Mouse (Mus musculus) midbrain, embryonic 14.5 days (tissue): Measurements from ENCODE around the gene Cyp20a1. TPM values are rescaled to one million over a fixed set of nuclear protein-coding genes. Genes with fewer than 3 reads are reported as not detected.

Source experiments
- ATAC-seq: fragments of 200-750 bp; cut with Nextera tagmentation; 2 replicates; pipeline ENCODE4 v1.8.0; 2017; ENCODE audit warnings: moderate number of reproducible peaks, moderate library complexity; ENCODE audit not compliant: low FRiP score, low TSS enrichment
- DNase-seq: peaks from one replicate; pipeline ENCODE4 v3.0.0-alpha.2; 2015
- H3K27ac ChIP-seq: fragments of 300-500 bp; sonication (generic); replicated peaks from 2 replicates; pipeline ENCODE4 v1.5.1; 2014; ENCODE audit warnings: mild to moderate bottlenecking, low read depth, low read length, moderate library complexity
- H3K27me3 ChIP-seq: fragments of 300-500 bp; sonication (generic); 2 replicates; pipeline ENCODE4 v1.6.1; 2014; ENCODE audit warnings: low read length, control low read depth, mixed read lengths; ENCODE audit not compliant: control insufficient read depth, insufficient read depth
- H3K36me3 ChIP-seq: fragments of 300-500 bp; sonication (generic); 2 replicates; pipeline ENCODE4 v1.6.1; 2014; ENCODE audit warnings: low read length, control low read depth; ENCODE audit not compliant: control insufficient read depth, insufficient read depth
- H3K4me1 ChIP-seq: fragments of 300-500 bp; sonication (generic); 2 replicates; pipeline ENCODE4 v1.6.1; 2014; ENCODE audit warnings: mild to moderate bottlenecking, antibody characterized with exemption, low read length, control low read depth; ENCODE audit not compliant: control insufficient read depth, insufficient read depth
- H3K4me2 ChIP-seq: fragments of 300-500 bp; sonication (generic); 2 replicates; pipeline ENCODE4 v1.6.1; 2014; ENCODE audit warnings: mild to moderate bottlenecking, low read length, moderate library complexity
- H3K4me3 ChIP-seq: fragments of 300-500 bp; sonication (generic); replicated peaks from 2 replicates; pipeline ENCODE4 v1.5.1; 2014; ENCODE audit warnings: low read depth, low read length
- H3K9ac ChIP-seq: fragments of 300-500 bp; sonication (generic); replicated peaks from 2 replicates; pipeline ENCODE4 v1.6.1; 2014; ENCODE audit warnings: mild to moderate bottlenecking, low read length, moderate library complexity
- H3K9me3 ChIP-seq: fragments of 300-500 bp; sonication (generic); 2 replicates; pipeline ENCODE4 v1.6.1; 2016; ENCODE audit warnings: low read length, control low read depth, mixed read lengths; ENCODE audit not compliant: control insufficient read depth
- WGBS: fragments of 180-500 bp; shearing (Covaris S2); extraction: QIAGEN DNeasy Blood & Tissue Kit; methylation state at CpG from one replicate; pipeline ENCODE4 v1.1.7; 2014; 5-methylcytosine and 5-hydroxymethylcytosine counted together
- polyA plus RNA-seq: library from polyadenylated mRNA; unstranded; fragments of >200 nt; fragmentation: Nextera tagmentation; extraction: Ambion mirVana; gene quantifications from 2 replicates; pipeline ENCODE4 v1.2.1, GENCODE M21; 2014

Cyp20a1 gene
- 5.0 and 6.7 TPM in 2 replicates for polyA plus RNA-seq

DNA sequence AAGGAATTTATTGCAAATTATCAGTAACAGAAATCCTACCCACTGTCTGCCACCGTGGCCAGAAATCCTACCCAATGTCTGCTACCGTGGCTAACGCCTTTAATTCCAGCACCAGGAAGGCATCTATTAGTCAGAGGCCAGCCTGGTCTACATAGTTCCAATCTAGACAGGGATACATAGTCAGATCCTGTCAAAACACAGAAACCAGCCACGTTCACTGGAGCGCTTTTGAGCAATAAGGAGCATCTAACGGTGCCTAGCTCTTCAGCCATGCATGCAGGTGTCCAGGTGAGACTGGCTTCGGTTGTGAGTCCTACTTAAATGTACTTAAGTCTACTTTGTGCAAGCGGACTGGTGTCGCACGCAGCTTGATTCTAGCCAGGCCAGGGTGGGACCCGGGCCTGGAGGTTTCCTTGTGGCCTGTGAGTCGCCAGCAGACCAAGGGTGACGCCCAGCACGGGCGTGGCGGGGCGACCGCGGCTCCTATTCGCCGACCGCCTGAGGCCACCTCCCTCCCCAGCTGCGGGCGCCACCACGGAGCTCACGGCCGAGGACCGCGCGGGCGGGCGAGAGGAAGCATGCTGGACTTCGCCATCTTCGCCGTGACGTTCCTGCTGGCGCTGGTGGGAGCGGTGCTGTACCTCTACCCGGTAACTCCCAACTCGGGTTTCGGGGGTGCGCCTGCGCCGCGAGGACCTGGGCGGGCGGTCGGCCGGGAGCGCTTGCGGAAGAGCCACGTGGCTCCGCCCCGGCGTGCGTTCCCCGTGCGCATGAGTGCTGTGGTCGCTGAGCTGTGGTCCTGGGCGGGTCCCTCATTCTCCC lies at the start of gene Cyp20a1:
Cyp20a1 (plus strand) TSS at position 516 of the 822 bp plus-strand sequence.
- Histone ChIP-seq H3K9me3 (no peaks in the 10 kb centered on the region), H3K27me3 (no peaks in the 10 kb centered on the region), H3K27ac (peak within 1 kb of the TSS; percentile 88), H3K9ac (peak within 1 kb of the TSS; percentile 72), H3K4me3 (peak within 1 kb of the TSS; percentile 66), H3K4me2 (peak within 1 kb of the TSS; percentile 74), H3K36me3 (0 out of 2 replicates have a peak, but pooled peaks cover 3% of the 10 kb centered on the region), H3K4me1 (peaks cover 8% of the 10 kb centered on the region; the same call in 1 of the 2 replicates)
- 2% methylated on average over 60 of the region's 60 CpGs for WGBS
- ATAC-seq, result peak; percentile 97
- DNase-seq, result peak; percentile 93

DNA sequence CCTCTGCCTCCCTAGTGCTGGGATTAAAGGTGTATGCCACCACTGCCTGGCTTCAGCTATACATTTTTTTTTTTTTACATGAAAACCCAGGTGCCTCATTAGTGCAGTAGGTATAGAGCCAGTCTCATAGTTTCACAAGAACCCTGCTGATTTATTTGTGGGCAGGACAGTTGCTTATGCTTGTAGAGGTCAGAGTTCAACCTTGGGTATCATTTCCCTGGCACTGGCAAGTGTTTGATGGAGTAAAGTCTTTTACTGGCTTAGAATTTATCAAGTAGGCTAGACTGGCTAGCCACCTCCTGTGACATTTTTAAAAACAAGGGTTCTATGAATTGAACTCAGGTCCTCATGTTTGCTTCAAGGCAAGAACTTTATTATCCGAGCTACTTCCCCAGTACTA lies 49.2 kb upstream of the Cyp20a1 start:
- Histone ChIP-seq H3K27me3 (no peaks in the 10 kb centered on the region), H3K36me3 (peaks cover 53% of the 10 kb centered on the region), H3K4me3 (no peak overlapping the region), H3K9me3 (no peaks in the 10 kb centered on the region), H3K4me1 (no peaks in the 10 kb centered on the region), H3K9ac (no peak overlapping the region), H3K27ac (no peak overlapping the region), H3K4me2 (no peak overlapping the region)
- ATAC-seq, result no peak
- 87% methylated on average over 1 of the region's 1 CpGs for WGBS
- DNase-seq, result no peak

GRCm38 (mm10) chr1:60343630-60344455 lies 720 bp downstream of the Cyp20a1 start:
- ATAC-seq, result peak; percentile 29; the same call in 1 of the 2 replicates
- Histone ChIP-seq H3K27me3 (no peaks in the 10 kb centered on the region), H3K4me2 (peak overlapping the region; percentile 74), H3K4me1 (peaks cover 8% of the 10 kb centered on the region; the same call in 1 of the 2 replicates), H3K9me3 (no peaks in the 10 kb centered on the region), H3K27ac (no peak overlapping the region), H3K9ac (peak overlapping the region; percentile 72), H3K4me3 (peak overlapping the region; percentile 66), H3K36me3 (no peaks in the 10 kb centered on the region)
- 15% methylated on average over 14 of the region's 14 CpGs for WGBS
- DNase-seq, result no peak

DNA sequence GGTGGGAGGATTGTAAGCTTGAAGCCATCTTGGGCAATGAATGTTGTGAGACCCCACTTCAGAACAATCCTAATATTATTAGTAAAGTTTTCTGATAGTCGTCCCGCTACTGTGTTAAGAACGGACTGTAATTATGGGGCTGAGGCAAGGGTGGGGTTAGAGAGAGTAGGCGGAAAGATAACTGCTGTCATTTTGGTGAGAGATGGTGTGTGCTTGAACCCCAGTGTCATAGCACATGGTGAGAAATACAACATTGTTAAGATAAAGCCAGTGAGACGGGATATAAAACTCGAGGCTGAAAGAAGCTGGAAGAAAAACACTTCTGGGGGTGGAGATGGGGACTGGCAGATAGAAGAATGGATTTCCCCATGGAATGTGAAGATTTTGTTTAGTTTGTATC lies 1.5 kb downstream of the Cyp20a1 start:
- H3K36me3 ChIP-seq, result no peaks in the 10 kb centered on the region
- no peak for ATAC-seq
- no peak overlapping the region for H3K27ac ChIP-seq
- no peaks in the 10 kb centered on the region for H3K9me3 ChIP-seq
- H3K4me3 ChIP-seq, result no peak overlapping the region
- H3K4me1 ChIP-seq, result peaks cover 8% of the 10 kb centered on the region; the same call in 1 of the 2 replicates
- DNase-seq, result no peak
- no peak overlapping the region for H3K4me2 ChIP-seq
- 93% methylated on average over 6 of the region's 6 CpGs for WGBS
- H3K27me3 ChIP-seq, result no peaks in the 10 kb centered on the region
- H3K9ac ChIP-seq, result no peak overlapping the region

- no peak overlapping the region for H3K4me3 ChIP-seq
- 96% methylated on average over 2 of the region's 2 CpGs for WGBS
- H3K27ac ChIP-seq, result no peak overlapping the region
- ATAC-seq (no peak), DNase-seq (no peak)
- peaks cover 8% of the 10 kb centered on the region; the same call in 1 of the 2 replicates for H3K4me1 ChIP-seq
- H3K4me2 ChIP-seq, result no peak overlapping the region
- no peak overlapping the region for H3K9ac ChIP-seq
- no peaks in the 10 kb centered on the region for H3K27me3 ChIP-seq
- no peaks in the 10 kb centered on the region for H3K36me3 ChIP-seq
- H3K9me3 ChIP-seq, result no peaks in the 10 kb centered on the region
Measured at GRCm38 (mm10) chr1:60345712-60346111, 2.6 kb downstream of the Cyp20a1 start.

- no peak overlapping the region for H3K27ac ChIP-seq
- H3K4me3 ChIP-seq, result no peak overlapping the region
- H3K9me3 ChIP-seq, result no peaks in the 10 kb centered on the region
- DNase-seq (no peak), ATAC-seq (no peak)
- H3K4me1 ChIP-seq, result no peaks in the 10 kb centered on the region
- H3K9ac ChIP-seq, result no peak overlapping the region
- no peak overlapping the region for H3K4me2 ChIP-seq
- no peaks in the 10 kb centered on the region for H3K27me3 ChIP-seq
- 93% methylated on average over 5 of the region's 5 CpGs for whole genome bisulfite sequencing
- peaks cover 7% of the 10 kb centered on the region; the same call in 1 of the 2 replicates for H3K36me3 ChIP-seq
Measured at GRCm38 (mm10) chr1:60352786-60353185, 9.7 kb downstream of the Cyp20a1 start.

DNA sequence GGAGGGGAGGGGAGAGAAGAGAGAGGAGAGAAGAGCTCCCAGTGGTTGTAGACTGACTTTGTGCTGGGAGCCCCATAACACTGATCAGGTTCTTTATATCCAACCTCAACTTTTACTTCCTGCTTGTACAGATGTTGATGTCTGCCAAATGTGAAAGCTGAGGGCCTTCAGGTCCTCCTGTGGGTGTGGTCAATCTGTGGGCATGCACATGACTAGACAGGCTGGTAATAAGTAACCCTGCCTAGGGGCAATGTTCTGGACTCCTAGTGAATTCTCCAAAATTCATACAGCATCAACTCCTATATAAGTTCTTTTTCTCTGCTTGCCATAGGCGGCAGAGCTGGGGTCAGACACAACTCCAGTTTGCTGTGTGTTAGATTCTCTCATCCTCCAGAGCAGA lies 18.5 kb downstream of the Cyp20a1 start:
- no peak overlapping the region for H3K4me3 ChIP-seq
- DNase-seq (no peak), ATAC-seq (no peak)
- no peaks in the 10 kb centered on the region for H3K27me3 ChIP-seq
- H3K9ac ChIP-seq, result no peak overlapping the region
- no peak overlapping the region for H3K4me2 ChIP-seq
- no peaks in the 10 kb centered on the region for H3K4me1 ChIP-seq
- H3K36me3 ChIP-seq, result 0 out of 2 replicates have a peak, but pooled peaks cover 3% of the 10 kb centered on the region
- WGBS, result 93% methylated on average over 1 of the region's 1 CpGs
- no peak overlapping the region for H3K27ac ChIP-seq
- no peaks in the 10 kb centered on the region for H3K9me3 ChIP-seq

GRCm38 (mm10) chr1:60376556-60376955 lies 33.4 kb downstream of the Cyp20a1 start:
- H3K4me2 ChIP-seq, result no peak overlapping the region

More at GRCm38 (mm10) chr1:60376556-60376955, 33.4 kb downstream of the Cyp20a1 start:
- Histone ChIP-seq H3K9me3 (no peaks in the 10 kb centered on the region), H3K4me3 (no peak overlapping the region), H3K4me1 (no peaks in the 10 kb centered on the region), H3K36me3 (peaks cover 4% of the 10 kb centered on the region; the same call in 1 of the 2 replicates), H3K27ac (no peak overlapping the region), H3K9ac (no peak overlapping the region), H3K27me3 (no peaks in the 10 kb centered on the region)
- no peak for ATAC-seq
- WGBS, result 96% methylated on average over 1 of the region's 1 CpGs
- no peak for DNase-seq
